Mouse (Mus musculus) left cerebral cortex, postnatal 4 days (tissue): ENCODE measurements around the gene Snx30. TPM values are rescaled to one million over a fixed set of nuclear protein-coding genes. Genes with fewer than 3 reads are reported as not detected.

Experiments used
- DNase-seq: peaks from one replicate; pipeline ENCODE4 v3.0.0-alpha.2; 2022
- intact Hi-C: fragments of 180-260 bp; cut with DNase I; formaldehyde crosslinking; loops from one replicate; pipeline ENCODE4 v1.15.1; 2025
- total RNA-seq, 2 experiments: library from RNA; stranded (reverse); gene quantifications; 2 replicates each; pipeline ENCODE4 v1.2.3; 2021

The Snx30 gene
- total RNA-seq, result 10 to 100 TPM; 32.0 to 38.0 TPM

DNA sequence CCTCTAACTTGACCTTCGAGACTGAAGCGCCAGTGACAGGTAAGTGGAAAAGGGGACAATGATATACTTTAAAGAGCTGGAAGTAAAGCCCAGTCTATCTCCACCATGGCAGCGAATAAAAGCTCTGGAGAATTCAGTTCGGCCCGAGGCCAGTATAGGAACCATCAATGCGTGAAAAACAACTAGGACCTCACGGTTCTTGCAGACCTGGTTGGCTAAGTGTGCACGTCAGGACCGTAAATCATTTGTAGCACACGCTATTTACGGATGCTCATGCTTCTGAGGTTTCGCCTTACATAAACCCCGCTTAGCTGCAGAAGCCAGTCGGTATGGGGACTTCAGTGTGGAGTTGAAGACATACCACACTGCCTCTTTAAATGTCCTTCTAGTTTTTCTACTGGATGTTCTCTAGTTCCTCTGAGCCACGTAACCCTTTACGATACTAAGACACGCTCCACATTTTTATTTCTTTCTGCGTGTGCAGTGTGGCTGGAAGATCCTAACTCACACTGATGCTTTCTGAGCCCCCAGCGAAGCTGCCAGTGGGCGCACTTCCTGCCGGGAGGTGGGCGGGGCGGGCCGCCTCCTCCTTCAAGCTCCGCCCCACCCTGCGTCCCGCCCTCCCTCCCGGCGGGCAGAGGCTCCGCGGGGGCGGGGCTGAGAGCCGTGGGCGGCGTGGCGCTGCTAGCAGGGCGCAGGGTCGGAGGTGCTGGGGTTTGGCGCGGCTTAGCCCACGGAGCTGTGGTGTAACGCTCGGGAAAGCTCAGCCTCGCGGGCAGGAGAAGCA lies at the start of gene Snx30:
Snx30 (plus strand) TSS at position 660 of the 787 bp plus-strand sequence.
- DNase-seq, result peak; percentile 91
- intact Hi-C loops, result loop anchor here (5.0 kb wide), 2 partner anchors 42 to 57 kb away; no protein-coding TSS in a partner anchor

DNA sequence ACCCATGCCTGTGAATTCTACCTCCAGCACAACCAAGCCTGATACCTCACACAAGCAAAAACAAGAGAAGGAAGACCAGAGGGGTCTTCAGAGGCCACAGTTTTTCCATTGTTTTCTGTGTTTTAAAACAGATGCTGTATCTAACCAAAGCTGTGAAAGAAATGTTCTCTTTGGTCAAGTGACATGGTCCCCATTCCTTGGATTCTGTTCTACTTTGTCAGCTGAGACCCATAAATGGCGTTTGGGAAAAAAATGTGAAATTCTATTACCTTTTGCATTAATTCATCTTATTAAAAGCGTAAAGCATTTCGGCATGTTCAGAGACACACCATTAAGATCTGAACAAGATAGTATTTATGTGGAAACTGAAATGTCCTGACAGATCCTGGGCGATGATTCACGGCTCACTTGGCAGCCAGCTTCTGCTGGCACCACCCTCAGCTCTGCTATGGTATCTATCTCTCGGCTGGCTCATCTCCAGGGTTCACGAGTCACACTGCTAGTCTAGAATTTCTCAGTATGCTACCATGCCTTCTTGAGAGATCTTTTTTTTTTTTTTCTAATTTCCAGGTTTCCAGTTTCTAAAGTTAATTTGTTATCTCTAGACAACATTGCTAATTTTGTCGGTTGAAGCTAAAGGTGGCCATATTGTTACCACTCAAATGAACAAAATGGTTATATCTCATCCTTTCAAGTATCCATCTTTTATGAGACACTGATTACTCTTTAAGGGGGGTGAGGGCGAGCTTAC lies 49.1 kb upstream of the Snx30 start:
- intact Hi-C loops, result loop anchor here (10.0 kb wide), 1 partner anchor 132 kb away; the partner anchor contains the start of gene E130308A19Rik
- DNase-seq, result peak; percentile 87

DNA sequence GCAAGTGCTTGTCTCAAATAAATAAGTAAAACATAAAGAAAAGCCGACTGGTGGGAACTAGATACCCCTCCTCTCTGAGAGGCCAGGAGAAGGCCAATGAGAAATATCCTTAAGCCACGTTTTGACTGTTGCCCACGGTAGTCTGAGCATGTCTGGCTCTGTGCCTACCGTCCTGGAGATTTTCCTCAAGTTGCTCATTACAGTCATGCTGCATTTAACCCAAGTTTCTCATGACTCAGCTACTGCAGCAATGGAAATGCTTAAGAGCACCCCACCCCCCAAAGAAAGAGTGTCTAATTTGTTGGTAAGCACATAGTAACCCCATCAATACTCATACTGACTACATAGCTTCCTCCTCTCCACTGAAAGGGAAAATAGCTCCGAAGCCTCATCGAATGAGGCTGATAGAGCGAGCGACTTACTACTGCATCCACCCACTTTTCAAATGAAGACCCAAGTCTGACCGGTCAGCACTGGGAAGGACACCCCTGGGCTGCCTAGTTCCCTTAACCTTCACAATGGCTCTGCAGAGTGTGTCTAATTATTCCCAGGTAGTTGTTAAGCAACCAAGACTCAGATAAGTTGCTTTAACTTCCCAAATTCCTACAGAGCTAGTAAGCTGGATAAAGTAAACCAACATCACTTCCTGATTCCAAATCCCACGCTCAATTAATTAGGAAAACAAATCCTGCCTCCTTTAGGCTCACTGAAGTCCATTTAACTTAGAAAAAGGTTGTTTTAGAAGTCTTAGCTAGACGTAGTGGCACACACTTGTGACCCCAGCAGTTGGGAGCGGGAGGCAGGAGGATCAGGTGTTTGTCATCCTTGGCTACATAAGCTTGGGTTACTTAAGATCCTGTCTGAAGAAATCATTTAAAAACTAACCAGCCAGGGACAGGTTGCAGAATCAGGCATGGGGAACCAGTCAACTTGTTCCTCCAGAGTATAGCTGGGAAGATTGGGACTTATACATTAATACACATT lies 47.9 kb upstream of the Snx30 start:
- intact Hi-C loops, result loop anchor here (10.0 kb wide), 1 partner anchor 133 kb away; the partner anchor contains the start of gene E130308A19Rik
- DNase-seq, result no peak

DNA sequence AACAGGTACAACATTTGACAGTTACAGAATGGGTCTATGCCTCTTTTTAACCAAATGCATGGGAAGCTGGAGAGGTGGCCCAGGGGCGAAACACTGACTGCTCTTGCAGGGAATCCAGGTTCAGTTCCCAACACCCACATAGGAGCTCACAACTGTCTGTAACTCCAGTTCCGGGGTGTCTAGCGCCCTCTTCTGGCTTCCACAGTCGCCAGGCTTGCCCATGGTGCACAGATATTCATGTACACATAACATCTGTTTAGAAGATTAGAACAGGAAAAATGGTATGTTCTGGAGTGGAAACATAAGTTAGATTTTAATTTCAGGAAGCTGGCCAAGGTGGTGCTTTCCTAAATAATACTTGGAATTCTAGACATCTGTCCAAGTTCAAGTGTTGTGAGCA lies 45.6 kb upstream of the Snx30 start:
- DNase-seq, result no peak
- intact Hi-C loops, result no loop called here

DNA sequence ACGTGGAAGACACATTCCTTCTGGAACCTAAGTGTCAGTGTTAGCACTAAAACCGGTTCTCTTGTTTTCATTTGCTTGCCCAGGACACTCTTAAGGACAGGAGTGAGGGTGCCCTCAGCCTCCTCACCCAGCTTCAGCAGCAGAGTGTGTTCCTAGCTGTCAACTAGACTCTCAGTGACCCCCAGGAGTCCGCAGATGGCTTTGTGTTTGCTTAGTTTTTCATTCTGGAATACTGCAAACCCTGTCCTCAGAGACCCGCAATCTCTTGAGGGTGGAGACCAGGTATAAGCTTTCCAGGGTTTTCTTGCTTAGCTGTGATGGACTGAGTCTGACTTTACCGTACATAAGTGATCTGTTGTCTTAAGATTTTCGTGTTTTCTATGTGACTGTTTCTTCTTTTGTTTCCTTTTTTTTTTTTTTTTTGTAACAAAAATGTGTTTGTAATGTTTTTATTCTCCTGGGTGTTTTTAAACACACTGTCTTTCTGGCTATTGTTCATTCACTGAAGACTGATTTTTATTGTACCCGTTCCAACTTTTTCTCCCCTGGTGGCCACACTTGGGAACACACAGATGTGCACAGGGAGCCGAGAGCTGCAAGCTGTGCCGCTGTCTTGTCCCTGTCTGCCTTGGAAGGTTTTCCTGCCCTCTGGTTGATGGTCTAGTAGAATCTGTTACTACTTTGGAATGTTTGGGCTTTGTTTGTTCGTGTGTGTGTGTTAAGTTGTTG lies 44.8 kb upstream of the Snx30 start:
- peak; percentile 32 for DNase-seq

DNA sequence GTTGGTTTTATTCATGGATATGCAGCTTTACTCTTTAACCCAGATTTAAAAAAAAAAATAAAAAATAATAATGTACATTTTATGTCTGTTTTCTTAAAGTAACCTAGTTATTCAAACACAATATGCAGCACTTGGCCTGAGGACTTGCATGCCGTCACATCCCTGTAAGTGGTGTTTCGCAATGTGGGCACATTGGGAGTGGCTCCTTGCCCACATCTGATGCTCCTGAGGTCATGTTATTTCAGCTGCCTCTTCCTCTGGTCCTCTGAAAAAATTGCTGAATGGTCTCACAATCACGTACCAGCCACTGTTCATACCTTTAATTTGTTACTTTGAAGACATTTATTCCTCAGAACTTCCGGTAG lies 44.3 kb upstream of the Snx30 start:
- intact Hi-C loops, result no loop called here
- DNase-seq, result no peak

More for the DNA sequence above, 44.8 kb upstream of the Snx30 start:
- intact Hi-C loops, result no loop called here

DNA sequence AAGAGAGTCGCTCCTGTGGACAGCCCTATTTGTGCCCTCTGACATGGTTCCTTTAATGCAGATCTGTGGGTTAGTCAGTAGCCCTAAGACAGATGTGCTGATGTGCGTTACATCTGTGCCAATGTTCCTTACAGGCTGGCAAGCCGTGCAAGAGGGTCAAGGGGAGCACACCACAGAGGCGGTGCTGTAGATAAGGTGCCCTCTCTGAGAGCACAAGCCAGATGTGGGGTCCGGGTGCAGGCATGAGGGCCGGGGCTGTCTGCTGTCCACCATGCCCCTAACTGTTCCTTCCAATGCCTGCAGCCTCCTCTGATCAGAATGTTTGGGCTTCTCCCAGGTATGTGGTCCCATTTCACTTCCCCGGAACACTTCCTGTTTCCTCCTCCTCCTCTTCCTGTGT lies 40.7 kb upstream of the Snx30 start:
- intact Hi-C loops, result no loop called here
- DNase-seq, result no peak

DNA sequence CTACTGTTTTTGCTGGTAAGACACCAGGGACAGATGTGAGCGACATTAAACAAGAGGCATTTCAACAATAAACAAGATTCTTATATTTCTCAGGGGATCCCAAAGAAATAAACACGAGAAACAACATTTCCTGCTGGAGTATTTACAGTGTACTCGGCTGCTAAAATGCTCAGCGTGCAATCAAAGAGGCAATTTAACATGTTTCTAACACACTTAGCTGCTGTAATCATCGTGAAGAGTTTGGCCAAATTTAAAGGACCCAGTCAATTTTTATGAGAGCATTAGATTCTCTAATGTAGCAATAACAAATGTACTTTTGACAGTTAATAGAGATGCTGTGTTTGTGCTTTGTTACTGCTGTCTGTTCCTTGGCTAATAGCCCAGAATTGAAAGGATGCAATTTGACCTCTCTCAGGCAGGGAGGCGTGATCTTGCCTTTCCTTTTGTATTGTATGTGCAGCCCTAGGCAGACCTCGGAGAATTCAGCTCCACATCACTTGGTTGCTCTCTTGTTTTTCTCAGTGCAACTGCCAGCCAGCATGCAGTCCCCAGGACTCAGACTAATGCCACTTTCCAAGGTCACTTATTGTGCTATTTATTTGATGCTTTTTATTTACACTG lies 40.1 kb upstream of the Snx30 start:
- DNase-seq, result no peak
- intact Hi-C loops, result no loop called here

DNA sequence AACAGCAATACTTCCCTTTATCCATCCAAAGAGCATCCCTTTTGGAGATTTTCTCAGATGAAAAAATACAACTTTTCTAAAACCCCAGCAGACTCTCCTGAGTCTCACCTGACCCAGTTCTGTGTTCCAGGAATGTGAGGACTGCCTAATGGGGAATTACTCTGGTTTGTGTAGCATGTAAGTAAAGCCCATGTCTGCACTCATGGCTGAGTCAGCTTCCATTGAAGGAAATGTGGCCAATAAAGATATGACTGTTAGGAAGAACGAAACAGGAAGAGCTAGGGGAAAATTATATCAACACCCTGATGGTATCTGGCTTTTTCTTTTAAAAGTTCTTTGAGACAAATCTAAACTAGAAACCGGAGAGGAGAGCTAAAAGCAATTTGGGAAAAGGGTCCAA lies 37.9 kb upstream of the Snx30 start:
- DNase-seq, result no peak
- intact Hi-C loops, result no loop called here

DNA sequence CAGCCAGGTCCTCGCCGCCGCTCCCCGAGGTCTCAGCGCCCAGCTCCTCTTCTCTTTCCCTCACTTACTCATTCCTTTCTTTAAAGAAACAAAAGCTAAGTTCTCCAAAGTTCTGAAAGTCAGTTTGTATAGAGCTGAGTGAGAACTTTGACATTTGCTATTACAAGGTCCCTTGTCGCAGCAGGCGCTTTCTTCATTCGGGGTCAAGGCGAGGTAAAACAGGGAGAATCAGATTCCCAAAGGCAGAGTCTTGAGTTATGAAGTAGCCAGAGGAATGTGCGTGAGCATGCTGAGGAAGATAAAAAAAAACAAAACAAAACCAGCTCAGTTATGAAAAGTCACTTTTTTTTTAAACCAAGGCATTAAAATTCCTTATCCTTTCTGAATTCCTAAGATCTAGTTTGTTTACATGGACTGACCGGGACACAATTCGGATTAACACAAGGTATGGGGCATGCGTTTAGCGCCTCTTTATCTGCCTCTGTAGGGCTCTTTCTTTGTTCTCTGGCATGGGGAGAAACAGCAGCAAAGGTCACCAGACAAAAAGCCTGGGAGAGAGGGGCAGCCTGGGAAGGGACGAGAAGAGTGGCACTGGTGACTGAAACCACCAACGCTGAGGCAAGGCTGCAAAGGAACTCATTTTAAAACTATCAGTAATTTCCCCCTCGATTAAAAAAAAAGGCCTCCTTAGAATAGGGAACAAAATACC lies 33.3 kb upstream of the Snx30 start:
- intact Hi-C loops, result loop anchor here (10.0 kb wide), 1 partner anchor 408 kb away; no protein-coding TSS in a partner anchor
- no peak for DNase-seq

DNA sequence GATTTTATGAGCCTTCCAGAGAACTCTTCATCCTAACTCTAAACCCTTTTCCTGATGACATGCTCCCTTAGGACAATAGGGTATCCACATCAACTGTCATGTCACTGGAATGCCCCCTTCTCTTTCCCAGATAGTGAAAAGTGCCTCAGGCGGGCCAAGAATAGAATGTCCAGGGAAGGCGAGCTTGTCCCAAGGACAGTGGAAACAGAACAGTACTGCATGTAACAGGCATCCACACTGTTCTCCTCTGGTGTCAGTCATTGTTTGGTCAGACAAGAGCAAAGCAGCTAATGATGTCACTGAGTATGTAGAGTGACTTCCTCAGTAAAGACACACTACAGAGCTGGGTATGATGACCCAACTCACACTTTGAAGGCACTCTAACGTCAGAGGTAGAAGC lies 27.8 kb upstream of the Snx30 start:
- intact Hi-C loops, result loop anchor here (10.0 kb wide), 1 partner anchor 413 kb away; no protein-coding TSS in a partner anchor
- no peak for DNase-seq

DNA sequence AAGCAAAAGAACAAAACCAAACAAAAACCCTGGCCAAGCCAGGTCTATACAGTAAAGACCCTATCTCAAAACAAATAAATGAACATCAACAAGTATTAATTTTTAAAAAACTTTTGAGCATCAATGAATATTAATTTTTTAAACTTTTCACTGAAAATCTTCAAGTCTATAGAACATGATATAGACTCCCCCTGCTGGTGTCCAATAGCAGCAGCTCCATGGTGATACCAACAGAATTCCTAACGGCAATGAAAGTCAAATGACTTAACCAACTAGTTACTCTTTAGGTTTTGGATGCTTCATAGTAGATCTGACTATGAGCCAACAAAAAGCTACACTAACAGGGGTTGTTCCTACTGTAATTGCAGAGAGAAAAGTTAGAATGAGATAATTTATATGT lies 25.1 kb upstream of the Snx30 start:
- intact Hi-C loops, result loop anchor here (5.0 kb wide), 2 partner anchors 163 to 398 kb away; no protein-coding TSS in a partner anchor
- DNase-seq, result no peak

DNA sequence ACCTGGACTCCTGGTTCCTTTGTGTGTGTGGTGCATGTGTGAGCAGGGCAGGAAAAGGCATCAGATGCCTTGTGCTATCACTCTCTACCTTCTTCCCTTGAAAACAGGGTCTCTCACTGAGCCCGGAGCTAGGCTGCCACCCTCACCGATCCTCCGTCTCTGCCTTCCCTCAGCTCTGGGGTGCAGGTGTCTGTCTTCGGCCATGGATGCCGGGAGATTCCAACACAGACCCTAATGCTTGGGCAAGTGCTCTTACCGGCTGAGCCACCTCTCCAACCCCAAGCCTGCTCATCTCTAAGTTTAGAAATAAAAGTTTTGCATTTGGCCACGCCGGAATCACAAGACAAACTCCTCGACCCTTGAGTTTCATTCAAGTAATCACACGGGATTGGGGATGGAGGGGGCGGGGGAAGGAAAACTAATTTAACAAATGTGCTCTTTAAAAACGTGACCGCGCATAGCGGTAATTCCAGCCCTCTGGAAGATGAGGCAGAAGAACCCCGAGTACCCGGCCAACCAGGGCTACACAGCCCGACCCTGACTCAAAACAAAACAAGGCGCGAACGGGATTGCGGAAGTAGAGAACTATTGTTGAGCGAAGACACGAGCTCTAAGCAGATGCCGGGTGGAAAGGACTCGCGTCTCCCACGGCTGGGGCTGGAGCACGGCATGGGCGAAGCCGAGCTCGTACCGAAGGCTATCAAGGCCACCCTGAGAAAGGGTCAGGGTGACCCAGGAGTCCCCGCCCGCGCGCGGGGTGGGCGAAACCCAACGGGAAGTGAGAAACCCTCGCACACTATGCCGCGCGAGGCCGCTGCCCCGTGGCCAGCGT lies 22.6 kb upstream of the Snx30 start:
- DNase-seq, result no peak
- intact Hi-C loops, result loop anchor here (5.0 kb wide), 2 partner anchors 166 to 401 kb away; no protein-coding TSS in a partner anchor

DNA sequence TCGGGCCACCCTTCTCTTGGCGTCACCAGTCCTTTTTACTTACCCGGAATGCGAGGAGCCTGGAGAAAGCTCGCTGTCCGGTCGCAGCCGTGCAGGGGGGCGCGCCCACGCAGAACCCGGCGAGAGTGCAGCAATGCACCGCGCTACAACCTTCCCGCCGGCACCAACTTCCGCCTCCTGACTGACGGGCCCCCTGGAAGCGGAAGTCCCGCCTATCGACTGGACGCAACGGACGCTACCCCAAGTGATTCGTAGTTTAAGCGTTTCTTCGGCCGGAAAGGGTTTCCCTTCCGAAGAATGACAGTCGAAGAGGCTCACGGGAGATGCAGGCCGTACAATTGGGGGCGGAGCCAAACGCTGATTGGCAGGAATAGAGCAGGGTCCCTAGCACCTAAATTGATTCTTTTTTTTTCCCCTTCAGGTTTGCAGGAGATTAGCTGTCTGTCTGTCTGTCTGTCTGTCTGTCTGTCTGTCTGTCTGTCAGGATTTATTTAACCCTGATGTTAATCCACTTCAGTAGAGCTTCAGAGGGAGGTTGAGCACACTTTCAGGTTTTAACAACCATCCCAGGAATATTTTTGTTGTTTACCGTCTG lies 21.9 kb upstream of the Snx30 start:
- intact Hi-C loops, result loop anchor here (5.0 kb wide), 2 partner anchors 166 to 401 kb away; no protein-coding TSS in a partner anchor
- DNase-seq, result peak; percentile 96

DNA sequence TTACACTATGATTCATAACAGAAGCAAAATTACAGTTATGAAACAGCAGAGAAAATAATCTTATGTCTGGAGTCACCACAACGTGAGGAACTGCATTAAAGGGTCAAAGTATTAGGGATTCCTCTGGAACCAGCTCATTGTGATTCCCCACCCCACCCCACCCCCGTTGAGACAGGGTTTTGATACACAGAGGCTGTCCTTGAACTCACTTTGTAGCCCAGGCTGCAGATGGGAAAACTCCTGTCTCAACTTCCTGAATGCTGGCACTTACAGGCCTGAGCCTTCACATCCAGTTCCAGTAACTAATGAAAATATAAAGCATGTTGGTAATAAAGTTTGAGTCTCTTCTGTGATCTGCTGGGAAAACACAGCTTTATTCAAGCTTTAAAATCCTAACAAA lies 20.2 kb upstream of the Snx30 start:
- no peak for DNase-seq
- intact Hi-C loops, result loop anchor here (5.0 kb wide), 1 partner anchor 147 kb away; no protein-coding TSS in a partner anchor

DNA sequence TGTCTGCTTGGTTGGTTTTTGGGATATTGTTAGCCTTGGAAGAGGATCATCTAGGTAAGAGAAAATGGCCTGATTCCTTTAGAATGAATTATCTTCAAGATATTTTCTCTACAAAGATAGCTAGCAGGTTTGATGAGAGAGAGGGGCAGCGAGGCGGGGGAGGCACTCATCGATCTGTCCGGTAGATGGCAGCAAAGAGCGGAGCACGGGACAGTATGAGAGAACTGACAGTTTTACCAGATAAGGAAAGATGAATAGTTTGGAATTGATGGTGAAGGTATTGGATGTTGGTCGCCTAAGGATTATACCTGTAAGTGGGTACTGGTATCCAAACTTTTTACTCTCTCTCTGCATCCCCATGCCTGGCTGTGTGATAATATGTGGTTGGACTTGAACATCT lies 19.0 kb upstream of the Snx30 start:
- peak; percentile 77 for DNase-seq
- intact Hi-C loops, result loop anchor here (2.0 to 5.0 kb wide), 2 partner anchors 84 to 146 kb away; no protein-coding TSS in a partner anchor

DNA sequence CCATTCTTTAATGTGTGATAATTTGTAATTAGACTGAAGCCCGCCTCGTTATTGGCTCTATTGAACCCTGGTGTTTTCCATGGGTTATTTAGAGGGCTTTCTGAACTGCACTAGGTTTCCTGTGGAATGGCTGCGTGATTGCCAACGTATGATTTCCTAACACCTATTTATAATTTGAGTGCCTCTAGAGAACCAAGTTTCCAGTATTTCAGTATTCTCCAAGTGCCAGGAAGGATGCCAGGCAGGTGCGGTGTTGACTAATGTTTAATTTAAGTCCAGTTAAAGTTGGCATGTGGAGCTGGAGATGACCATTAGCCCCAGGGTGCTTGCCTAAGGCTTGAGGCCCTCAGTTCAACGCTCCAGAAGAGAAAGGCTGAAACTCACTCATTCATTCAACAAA lies 18.5 kb upstream of the Snx30 start:
- no peak for DNase-seq
- intact Hi-C loops, result loop anchor here (2.0 to 5.0 kb wide), 2 partner anchors 84 to 145 kb away; no protein-coding TSS in a partner anchor
